10 mouse cellular contexts compared by ENCODE assay signal in genomic region chr11:113498889-113499288, GRCm38 (mm10).
DNase-seq lines count a peak whose midpoint lies in the region; ATAC-seq and TF ChIP-seq lines count a peak whose summit lies in the region.
"Had no signal": no experiment of that assay in that cellular context is flagged by ENCODE, and none has a peak within 500 bp of the region (broad histone marks: within the 10 kb centered on the region; RNA-seq: fewer than 3 reads in every experiment).

No protein-coding gene starts in this region.

- H3K4me1 ChIP-seq in intestine, postnatal 0 days (replicated peaks; ENCODE audit: control insufficient read depth, insufficient read depth, low read length), result no peaks in the 10 kb centered on the region; the same call in 1 of the 2 replicates
- no peaks in the 10 kb centered on the region for H3K4me1 ChIP-seq in intestine, embryonic 15.5 days (replicated peaks)
- H3K4me1 ChIP-seq in ES-Bruce4 (ENCODE audit: control insufficient read depth, insufficient read depth, low read length), result no peaks in the 10 kb centered on the region
- H3K4me1 ChIP-seq in liver, adult 2 months (ENCODE audit: control insufficient read depth, insufficient read depth, low read length), result no peaks in the 10 kb centered on the region
- H3K4me1 ChIP-seq in heart, embryonic 11.5 days (ENCODE audit: control insufficient read depth, insufficient read depth, low read length), result 0 out of 2 replicates have a peak, but pooled peaks cover 4% of the 10 kb centered on the region
- H3K4me1 ChIP-seq: limb, embryonic 15.5 days had no signal

- TF ChIP-seq CTCF in intestine, postnatal 0 days (IDR thresholded peaks at IDR 0.05; ENCODE audit: low read depth), result peak; percentile 81
- TF ChIP-seq CTCF in ES-Bruce4 (IDR thresholded peaks at IDR 0.05; ENCODE audit: low read depth, low read length), result peak; percentile 76
- TF ChIP-seq CTCF in liver, adult 2 months (IDR thresholded peaks at IDR 0.05; ENCODE audit: low read depth, low read length), result peak; percentile 89

- no peak overlapping the region for H3K4me2 ChIP-seq in intestine, postnatal 0 days (replicated peaks; ENCODE audit: low read depth)
- no peak overlapping the region for H3K4me2 ChIP-seq in intestine, embryonic 15.5 days (replicated peaks)
- no peak overlapping the region for H3K4me2 ChIP-seq in heart, embryonic 11.5 days
- H3K4me2 ChIP-seq: embryonic facial prominence, embryonic 13.5 days; limb, embryonic 15.5 days had no signal

- 57% methylated on average over 9 of the region's 9 CpGs for WGBS in intestine, postnatal 0 days
- WGBS in intestine, embryonic 15.5 days, result 67% methylated on average over 9 of the region's 9 CpGs
- 59% methylated on average over 9 of the region's 9 CpGs for WGBS in liver, adult 2 months
- WGBS in heart, embryonic 11.5 days (ENCODE audit: insufficient replicate concordance), result 61% methylated on average over 9 of the region's 9 CpGs

- peak; percentile 69 to 82 for DNase-seq in adrenal gland, postnatal 36 days
- peak; percentile 23 for DNase-seq in liver, adult 2 months (ENCODE audit: extremely low read depth, low read depth, low spot score)
- peak; percentile 38 to 52 for DNase-seq in spleen, postnatal 14 days (ENCODE audit: low spot score in 2 of 2)
- DNase-seq in left cerebral cortex, adult 8-10 months (ENCODE audit: low spot score in 2 of 2), result no peak

- H3K9me3 ChIP-seq in intestine, postnatal 0 days (ENCODE audit: control insufficient read depth), result no peaks in the 10 kb centered on the region
- no peaks in the 10 kb centered on the region for H3K9me3 ChIP-seq in intestine, embryonic 15.5 days
- no peaks in the 10 kb centered on the region for H3K9me3 ChIP-seq in ES-Bruce4 (replicated peaks; ENCODE audit: control insufficient read depth, insufficient read depth, low read length, poor library complexity, severe bottlenecking)
- no peaks in the 10 kb centered on the region for H3K9me3 ChIP-seq in heart, embryonic 11.5 days (replicated peaks; ENCODE audit: control insufficient read depth, low read length)
- H3K9me3 ChIP-seq: embryonic facial prominence, embryonic 13.5 days; limb, embryonic 15.5 days had no signal

- no peaks in the 10 kb centered on the region for H3K36me3 ChIP-seq in intestine, postnatal 0 days (ENCODE audit: control insufficient read depth, insufficient read depth)
- H3K36me3 ChIP-seq in intestine, embryonic 15.5 days, result no peaks in the 10 kb centered on the region
- no peaks in the 10 kb centered on the region for H3K36me3 ChIP-seq in ES-Bruce4 (ENCODE audit: control insufficient read depth, insufficient read depth, low read length, poor library complexity, severe bottlenecking)
- H3K36me3 ChIP-seq in liver, adult 2 months (ENCODE audit: control insufficient read depth, insufficient read depth, low read length), result no peaks in the 10 kb centered on the region
- no peaks in the 10 kb centered on the region for H3K36me3 ChIP-seq in heart, embryonic 11.5 days (ENCODE audit: control insufficient read depth, insufficient read depth, low read length)
- H3K36me3 ChIP-seq: embryonic facial prominence, embryonic 13.5 days; limb, embryonic 15.5 days had no signal

- no peak overlapping the region for H3K27ac ChIP-seq in intestine, postnatal 0 days (ENCODE audit: low read depth, low read length)
- no peak overlapping the region for H3K27ac ChIP-seq in intestine, embryonic 15.5 days
- H3K27ac ChIP-seq in ES-Bruce4 (ENCODE audit: insufficient read depth, low read length), result no peak overlapping the region
- no peak overlapping the region for H3K27ac ChIP-seq in liver, adult 2 months (replicated peaks; ENCODE audit: insufficient read depth, low read depth, low read length)
- H3K27ac ChIP-seq in heart, embryonic 11.5 days (ENCODE audit: low read depth, low read length), result no peak overlapping the region
- H3K27ac ChIP-seq: embryonic facial prominence, embryonic 13.5 days; limb, embryonic 15.5 days had no signal

- H3K4me3 ChIP-seq in intestine, postnatal 0 days (ENCODE audit: low read depth, low read length), result no peak overlapping the region
- no peak overlapping the region for H3K4me3 ChIP-seq in intestine, embryonic 15.5 days (replicated peaks)
- no peak overlapping the region for H3K4me3 ChIP-seq in ES-Bruce4 (ENCODE audit: low read depth, low read length)
- no peak overlapping the region for H3K4me3 ChIP-seq in liver, adult 2 months (ENCODE audit: insufficient read depth, low read depth, low read length)
- no peak overlapping the region for H3K4me3 ChIP-seq in heart, embryonic 11.5 days (ENCODE audit: low read depth, low read length)
- H3K4me3 ChIP-seq: embryonic facial prominence, embryonic 13.5 days; limb, embryonic 15.5 days had no signal

- H3K27me3 ChIP-seq in intestine, postnatal 0 days (replicated peaks; ENCODE audit: control insufficient read depth, insufficient read depth, low read length), result no peaks in the 10 kb centered on the region
- no peaks in the 10 kb centered on the region for H3K27me3 ChIP-seq in intestine, embryonic 15.5 days (replicated peaks)
- H3K27me3 ChIP-seq in ES-Bruce4 (ENCODE audit: control insufficient read depth, insufficient read depth, low read length, poor library complexity, severe bottlenecking), result no peaks in the 10 kb centered on the region
- H3K27me3 ChIP-seq in liver, adult 2 months (ENCODE audit: control insufficient read depth, insufficient read depth, low read length), result no peaks in the 10 kb centered on the region
- H3K27me3 ChIP-seq in heart, embryonic 11.5 days (ENCODE audit: control insufficient read depth, insufficient read depth, low read length), result no peaks in the 10 kb centered on the region
- H3K27me3 ChIP-seq: embryonic facial prominence, embryonic 13.5 days; limb, embryonic 15.5 days had no signal

- no peaks in the 10 kb centered on the region for H3K79me2 ChIP-seq in liver, adult 2 months (ENCODE audit: control insufficient read depth, insufficient read depth, low read length)

- ATAC-seq in intestine, postnatal 0 days, result no peak; the same call in 1 of the 2 replicates
- ATAC-seq in intestine, embryonic 15.5 days, result no peak
- no peak for ATAC-seq in heart, embryonic 11.5 days (replicated peaks; ENCODE audit: insufficient number of reproducible peaks, low FRiP score, low TSS enrichment)

- TF ChIP-seq EP300 in ES-Bruce4 (IDR thresholded peaks at IDR 0.05; ENCODE audit: insufficient read depth, low read depth, low read length), result no peak

- H3K9ac ChIP-seq in intestine, postnatal 0 days (ENCODE audit: low read depth, low read length), result no peak overlapping the region
- no peak overlapping the region for H3K9ac ChIP-seq in intestine, embryonic 15.5 days
- no peak overlapping the region for H3K9ac ChIP-seq in ES-Bruce4 (ENCODE audit: low read depth, poor library complexity, severe bottlenecking)
- H3K9ac ChIP-seq in liver, adult 2 months (ENCODE audit: low read depth, low read length), result no peak overlapping the region
- no peak overlapping the region for H3K9ac ChIP-seq in heart, embryonic 11.5 days (ENCODE audit: low read depth, low read length)
- H3K9ac ChIP-seq: embryonic facial prominence, embryonic 13.5 days; limb, embryonic 15.5 days had no signal

- TF ChIP-seq POLR2A in ES-Bruce4 (IDR thresholded peaks at IDR 0.05; ENCODE audit: insufficient read depth, low read length), result no peak
- no peak for TF ChIP-seq POLR2A in liver, adult 2 months (IDR thresholded peaks at IDR 0.05; ENCODE audit: extremely low read depth, insufficient read depth, low read length)

Comparison
In these comparisons a context has a peak if more than half of its experiments do, and no peak if none do; other contexts are left out.
1. DNase-seq: peak in adrenal gland, postnatal 36 days (2 of 2), liver, adult 2 months (single experiment) and spleen, postnatal 14 days (2 of 2); none in left cerebral cortex, adult 8-10 months (0 of 2).
2. Peak in every context shown above with its lines, with median percentiles within 50 percentile points of each other: CTCF ChIP-seq.